Comparison of ENCODE assay signal across 8 mouse cellular contexts in genomic region chr8:71908309-71909261, GRCm38 (mm10). TPM values are rescaled to one million over a fixed set of nuclear protein-coding genes. Genes with fewer than 3 reads are reported as not detected.
DNase-seq lines count a peak whose midpoint lies in the region; ATAC-seq and TF ChIP-seq lines count a peak whose summit lies in the region.

Zfp882 (plus strand) TSS chr8:71908608.
Zfp617 (plus strand) TSS chr8:71908635.

- H3K4me3 ChIP-seq in bone marrow macrophage, adult 2 months (ENCODE audit: insufficient read depth, low read length) = peak within 1 kb of the TSS; percentile 68
- peak within 1 kb of the TSS; percentile 79 for H3K4me3 ChIP-seq in embryonic fibroblast, embryonic 13.5 days (ENCODE audit: insufficient read depth, low read length)
- H3K4me3 ChIP-seq in kidney, embryonic 14.5 days (ENCODE audit: low read length) = peak within 1 kb of the TSS; percentile 65
- H3K4me3 ChIP-seq in limb, embryonic 15.5 days = peak within 1 kb of the TSS; percentile 70

- no peaks in the 10 kb centered on the region for H3K4me1 ChIP-seq in bone marrow macrophage, adult 2 months (ENCODE audit: control insufficient read depth, insufficient read depth, low read length)
- H3K4me1 ChIP-seq in embryonic fibroblast, embryonic 13.5 days (ENCODE audit: control insufficient read depth, insufficient read depth, low read length) = no peaks in the 10 kb centered on the region
- H3K4me1 ChIP-seq in kidney, embryonic 14.5 days (ENCODE audit: control insufficient read depth, insufficient read depth, low read length) = no peaks in the 10 kb centered on the region
- 0 out of 2 replicates have a peak, but pooled peaks cover 3% of the 10 kb centered on the region for H3K4me1 ChIP-seq in limb, embryonic 15.5 days

- peak; percentile 18; the same call in 1 of the 2 replicates for TF ChIP-seq CTCF in bone marrow macrophage, adult 2 months (IDR thresholded peaks at IDR 0.05; ENCODE audit: low read depth, low read length)
- peak; percentile 54 for TF ChIP-seq CTCF in embryonic fibroblast, embryonic 13.5 days (IDR thresholded peaks at IDR 0.05; ENCODE audit: borderline replicate concordance, insufficient read depth, low read length)

- H3K27ac ChIP-seq in bone marrow macrophage, adult 2 months (ENCODE audit: insufficient read depth, low read depth, low read length) = peak within 1 kb of the TSS; percentile 38
- peak within 1 kb of the TSS; percentile 89 for H3K27ac ChIP-seq in embryonic fibroblast, embryonic 13.5 days (ENCODE audit: insufficient read depth, low read length)
- peak within 1 kb of the TSS; percentile 97 for H3K27ac ChIP-seq in kidney, embryonic 14.5 days (ENCODE audit: low read depth, low read length)
- H3K27ac ChIP-seq in limb, embryonic 15.5 days = peak within 1 kb of the TSS; percentile 98

- DNase-seq in 416B (ENCODE audit: low read depth) = peak; percentile 83
- DNase-seq in heart, adult 9 months (ENCODE audit: low spot score in 2 of 2) = peak; percentile 88 to 92
- DNase-seq in spleen, postnatal 4 days (ENCODE audit: low spot score in 2 of 2) = peak; percentile 79 to 89

- no peak for TF ChIP-seq POLR2A in bone marrow macrophage, adult 2 months (IDR thresholded peaks at IDR 0.05; ENCODE audit: borderline replicate concordance, low read depth, low read length)
- peak; percentile 54 for TF ChIP-seq POLR2A in embryonic fibroblast, embryonic 13.5 days (IDR thresholded peaks at IDR 0.05; ENCODE audit: low read depth, low read length)

- WGBS in kidney, embryonic 14.5 days = 7% methylated on average over 46 of the region's 47 CpGs
- WGBS in limb, embryonic 15.5 days = 6% methylated on average over 47 of the region's 47 CpGs

- H3K27me3 ChIP-seq in kidney, embryonic 14.5 days (ENCODE audit: control insufficient read depth, insufficient read depth, low read length) = no peaks in the 10 kb centered on the region
- H3K27me3 ChIP-seq in limb, embryonic 15.5 days = no peaks in the 10 kb centered on the region

- 0 out of 2 replicates have a peak, but pooled peaks cover 2% of the 10 kb centered on the region for H3K36me3 ChIP-seq in kidney, embryonic 14.5 days (ENCODE audit: control insufficient read depth, insufficient read depth, low read length)
- peaks cover 3% of the 10 kb centered on the region for H3K36me3 ChIP-seq in limb, embryonic 15.5 days

- H3K9ac ChIP-seq in kidney, embryonic 14.5 days (ENCODE audit: low read depth, low read length) = peak within 1 kb of the TSS; percentile 84
- H3K9ac ChIP-seq in limb, embryonic 15.5 days = peak within 1 kb of the TSS; percentile 83

- peak within 1 kb of the TSS; percentile 46 for H3K4me2 ChIP-seq in kidney, embryonic 14.5 days (replicated peaks; ENCODE audit: low read depth, low read length)
- H3K4me2 ChIP-seq in limb, embryonic 15.5 days = peak within 1 kb of the TSS; percentile 55

- H3K9me3 ChIP-seq in kidney, embryonic 14.5 days (ENCODE audit: control insufficient read depth, low read length) = no peaks in the 10 kb centered on the region
- no peaks in the 10 kb centered on the region for H3K9me3 ChIP-seq in limb, embryonic 15.5 days

- peak; percentile 95 for ATAC-seq in kidney, embryonic 14.5 days (ENCODE audit: low FRiP score, low TSS enrichment)
- peak; percentile 91 for ATAC-seq in limb, embryonic 15.5 days (ENCODE audit: insufficient number of reproducible peaks, low FRiP score, low TSS enrichment, low read depth)
- peak; percentile 92 for ATAC-seq in monocyte, adult 5-6 weeks (replicated peaks; ENCODE audit: insufficient number of reproducible peaks, low FRiP score, low TSS enrichment, poor library complexity, severe bottlenecking)

RNA-seq across cellular contexts. Expression of gene Zfp882, which starts in this region (rescaled TPM):
- 1.1 and 1.2 TPM in 2 replicates for polyA plus RNA-seq in bone marrow macrophage, adult 2 months (2012; ENCODE audit: insufficient read depth, insufficient read length, missing spikeins)
- 2.8 and 5.0 TPM in 2 replicates for polyA plus RNA-seq in embryonic fibroblast, embryonic 13.5 days (2011; ENCODE audit: insufficient read length, low read depth, missing spikeins)
- polyA plus RNA-seq in kidney, embryonic 14.5 days (2014; fragmentation: Nextera tagmentation; extraction: Ambion mirVana) = 4.8 and 10.5 TPM in 2 replicates
- polyA plus RNA-seq in limb, embryonic 15.5 days (2015; fragmentation: Nextera tagmentation; extraction: Ambion mirVana) = 6.9 and 7.0 TPM in 2 replicates
- 4.1 to 7.5 TPM (median 7.5 TPM) in 3 replicates for total RNA-seq in monocyte, adult 5-6 weeks (2017)

RNA-seq across cellular contexts. Expression of gene Zfp617, which starts in this region (rescaled TPM):
- 14.4 and 17.5 TPM in 2 replicates for polyA plus RNA-seq in bone marrow macrophage, adult 2 months (2012; ENCODE audit: insufficient read depth, insufficient read length, missing spikeins)
- polyA plus RNA-seq in embryonic fibroblast, embryonic 13.5 days (2011; ENCODE audit: insufficient read length, low read depth, missing spikeins) = 25.2 and 26.4 TPM in 2 replicates
- 29.1 and 30.9 TPM in 2 replicates for polyA plus RNA-seq in kidney, embryonic 14.5 days (2014; fragmentation: Nextera tagmentation; extraction: Ambion mirVana)
- polyA plus RNA-seq in limb, embryonic 15.5 days (2015; fragmentation: Nextera tagmentation; extraction: Ambion mirVana) = 19.8 and 21.1 TPM in 2 replicates
- 17.3 to 28.3 TPM (median 20.4 TPM) in 3 replicates for total RNA-seq in monocyte, adult 5-6 weeks (2017)

Comparison
In these comparisons a context has a peak if more than half of its experiments do, and no peak if none do; other contexts are left out.
1. Peak in every context shown above with its lines: DNase-seq, ATAC-seq, H3K4me3 ChIP-seq and H3K27ac ChIP-seq.
2. H3K27ac ChIP-seq: peak in every context shown above with its lines; median percentile 98 in limb, embryonic 15.5 days; 97 in kidney, embryonic 14.5 days; 89 in embryonic fibroblast, embryonic 13.5 days; 38 in bone marrow macrophage, adult 2 months.